Mouse (Mus musculus): ENCODE results near the gene Tatdn3.

GRCm38 (mm10) chr1:191075199-191075883, 12.6 kb upstream of the Tatdn3 start:
- 0 out of 2 replicates have a peak, but pooled peaks have one; percentile 13 for TF ChIP-seq CTCF (IDR thresholded peaks at IDR 0.05; ENCODE audit: low read depth, low read length)
- TF ChIP-seq TAL1 (conservative IDR thresholded peaks at IDR 0.05; ENCODE audit: low read depth, low read length) = no peak
- TF ChIP-seq GATA1 (IDR thresholded peaks at IDR 0.05; ENCODE audit: borderline replicate concordance, low read length) = no peak
- no peak for TF ChIP-seq POLR2AphosphoS5 (IDR thresholded peaks at IDR 0.05; ENCODE audit: insufficient replicate concordance, low read depth, low read length)
- no peak for TF ChIP-seq GATA2 (IDR thresholded peaks at IDR 0.05; ENCODE audit: borderline replicate concordance, low read depth, low read length)
